In the genomic region with DNA sequence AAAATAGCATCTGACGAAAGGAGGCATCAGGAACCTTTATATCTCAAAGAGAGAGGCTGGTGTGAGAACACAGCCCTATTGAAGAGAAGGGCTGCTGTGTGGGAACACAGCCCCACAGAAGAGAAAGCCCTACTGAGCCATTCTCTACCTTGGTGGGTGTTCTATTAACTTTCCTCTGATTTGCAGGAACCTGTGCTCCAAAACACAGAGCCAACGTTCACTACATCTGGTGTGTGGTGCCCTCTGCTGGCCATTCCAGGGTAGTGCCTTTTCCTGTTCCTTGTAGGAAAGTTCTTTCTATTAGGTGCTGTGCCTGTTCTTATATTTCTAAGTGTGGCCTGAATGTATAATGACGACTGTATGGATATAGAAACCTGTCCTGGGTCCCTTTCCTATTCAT, we compare ENCODE assay signal across 8 mouse cellular contexts. TPM values are rescaled to one million over a fixed set of nuclear protein-coding genes. Genes with fewer than 3 reads are reported as not detected.
DNase-seq lines count a peak whose midpoint lies in the region; ATAC-seq lines count a peak whose summit lies in the region.

No protein-coding gene starts in this region.

- H3K4me1 ChIP-seq in hindbrain, embryonic 14.5 days (replicated peaks; ENCODE audit: control insufficient read depth, insufficient read depth, low read length) = no peaks in the 10 kb centered on the region

- no peaks in the 10 kb centered on the region for H3K36me3 ChIP-seq in hindbrain, embryonic 14.5 days (replicated peaks; ENCODE audit: control insufficient read depth, insufficient read depth)

- WGBS in hindbrain, embryonic 14.5 days = 24% methylated on average over 3 of the region's 3 CpGs

- H3K9me3 ChIP-seq in hindbrain, embryonic 14.5 days (ENCODE audit: control insufficient read depth, low read length) = no peaks in the 10 kb centered on the region

- peak; percentile 71; the same call in 1 of the 2 replicates for ATAC-seq in hindbrain, embryonic 14.5 days (ENCODE audit: low FRiP score)

- peak; percentile 76 for DNase-seq in T-cell, adult 2 months (ENCODE audit: low spot score)
- DNase-seq in cerebellum, adult 9-11 months = peak; percentile 66
- DNase-seq in frontal cortex, postnatal 25 days (ENCODE audit: low spot score in 2 of 2) = peak; percentile 71 to 81
- DNase-seq in hindbrain, embryonic 14.5 days (ENCODE audit: low spot score) = peak; percentile 95
- peak; percentile 78 to 89 for DNase-seq in layer of hippocampus, postnatal 14 days (ENCODE audit: low spot score in 2 of 2)
- DNase-seq in lung, postnatal 4 days = peak; percentile 79 to 87
- peak; percentile 73 for DNase-seq in right cerebral cortex, adult 18-20 months
- peak; percentile 84 for DNase-seq in urinary bladder, postnatal 14 days (ENCODE audit: low spot score)

- H3K4me3 ChIP-seq in hindbrain, embryonic 14.5 days (replicated peaks; ENCODE audit: low read length) = no peak overlapping the region

- no peak overlapping the region for H3K27ac ChIP-seq in hindbrain, embryonic 14.5 days

- no peaks in the 10 kb centered on the region for H3K27me3 ChIP-seq in hindbrain, embryonic 14.5 days (ENCODE audit: control insufficient read depth, insufficient read depth, low read length)

- H3K9ac ChIP-seq in hindbrain, embryonic 14.5 days = no peak overlapping the region

- H3K4me2 ChIP-seq in hindbrain, embryonic 14.5 days (replicated peaks) = no peak overlapping the region

RNA-seq across cellular contexts. Expression of gene Zfp326, which starts 7.8 kb away (rescaled TPM):
- 36.0 and 41.9 TPM in 2 replicates for polyA plus RNA-seq in hindbrain, embryonic 14.5 days (2014; fragmentation: Nextera tagmentation; extraction: Ambion mirVana)
- 10 to 100 TPM; 34.9 to 38.6 TPM for total RNA-seq in layer of hippocampus, postnatal 14 days (2021)
